Mouse (Mus musculus): ENCODE results near the gene Scn11a.

Gene Scn11a

DNA sequence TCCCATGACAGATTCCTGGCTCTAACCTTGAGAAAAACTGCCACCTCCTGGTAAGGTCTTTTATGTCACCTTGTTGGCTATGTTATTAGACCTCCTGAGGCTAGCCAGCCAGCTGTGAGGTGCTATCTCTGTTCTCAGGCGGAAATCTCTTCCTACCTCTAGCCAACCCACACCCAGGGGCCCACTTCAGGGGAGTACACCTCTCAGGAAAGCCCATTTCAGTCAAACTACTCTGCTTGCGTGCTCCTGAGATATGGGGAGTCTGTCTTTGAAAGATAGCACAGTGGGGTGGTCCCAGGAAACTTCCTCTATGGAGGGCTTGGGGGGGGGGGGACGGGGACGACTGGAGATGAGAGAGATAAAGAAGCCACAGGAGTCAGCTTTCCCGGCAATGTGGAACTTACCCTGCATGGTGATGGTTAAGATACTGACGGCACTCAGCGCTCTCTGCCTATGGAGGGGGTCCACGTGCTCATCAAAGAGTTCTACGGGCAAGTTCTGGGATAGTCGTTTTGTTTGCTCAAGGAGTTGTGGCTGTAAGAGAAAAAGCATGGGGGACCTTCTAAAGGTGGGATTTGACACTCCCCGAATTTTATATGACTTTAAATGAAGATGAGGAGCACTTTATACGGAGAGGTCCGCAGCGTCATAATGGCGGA is 29.9 kb downstream of the Scn11a start:
- DNase-seq (ENCODE audit: low spot score): no peak

DNA sequence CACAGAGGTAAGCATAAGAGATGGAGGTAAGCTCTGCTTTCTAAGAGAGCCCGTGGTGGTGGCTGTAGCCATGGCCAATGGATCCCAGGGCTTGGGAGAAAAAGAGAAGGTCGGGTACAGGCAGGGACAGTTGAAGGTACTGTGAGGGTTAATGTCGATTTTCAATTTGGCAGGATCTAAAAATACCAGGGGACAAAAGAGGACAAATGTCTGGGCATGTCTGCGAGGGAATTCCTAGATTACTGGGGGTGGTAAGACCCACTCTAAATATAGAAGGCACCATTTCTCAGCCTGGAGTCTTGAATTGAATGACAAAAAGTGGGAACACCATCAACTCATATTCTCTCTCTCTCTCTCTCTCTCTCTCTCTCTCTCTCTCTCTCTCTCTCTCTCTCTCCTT is 30.8 kb downstream of the Scn11a start:
- no peak for DNase-seq (ENCODE audit: low spot score)

DNA sequence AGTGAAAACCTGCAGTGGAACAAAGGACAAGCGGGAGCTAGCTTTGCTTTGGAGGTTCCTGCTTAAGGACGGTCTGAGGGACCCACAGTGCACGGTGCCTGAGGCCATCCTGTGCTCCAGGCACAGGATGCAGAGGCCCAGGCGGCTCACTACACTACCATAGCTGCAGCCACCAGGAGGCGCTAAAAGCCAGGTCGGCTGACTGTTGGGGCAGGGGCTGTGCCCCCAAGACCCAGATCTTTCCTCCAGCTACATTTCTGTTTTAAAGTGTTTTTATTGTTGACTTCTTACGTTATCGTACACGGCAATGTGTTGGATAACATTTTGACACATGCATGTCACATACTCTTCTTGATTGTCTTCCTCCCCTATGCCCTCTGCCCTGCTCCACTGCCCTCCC is 32.8 kb downstream of the Scn11a start:
- no peak for DNase-seq (ENCODE audit: low spot score)

DNA sequence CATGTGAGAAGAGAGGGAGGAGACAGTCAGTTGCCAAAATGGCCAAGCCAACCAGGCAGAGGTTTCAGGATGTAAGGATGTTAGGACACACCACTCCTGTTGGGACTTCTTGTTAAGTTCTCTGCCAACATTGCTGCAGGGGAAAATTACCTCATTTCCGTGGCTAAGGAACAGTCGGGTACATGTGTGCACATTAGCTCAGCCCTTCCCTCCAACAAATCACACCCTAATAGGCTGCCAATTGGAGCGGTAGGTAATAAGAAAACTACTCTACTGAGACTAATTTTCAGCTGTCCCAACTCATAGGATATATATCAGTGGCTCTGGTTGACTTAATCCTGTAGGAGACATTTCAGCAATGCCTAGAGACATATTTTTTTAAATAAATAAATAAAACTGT is 44.4 kb downstream of the Scn11a start:
- no peak for DNase-seq (ENCODE audit: low spot score)

DNA sequence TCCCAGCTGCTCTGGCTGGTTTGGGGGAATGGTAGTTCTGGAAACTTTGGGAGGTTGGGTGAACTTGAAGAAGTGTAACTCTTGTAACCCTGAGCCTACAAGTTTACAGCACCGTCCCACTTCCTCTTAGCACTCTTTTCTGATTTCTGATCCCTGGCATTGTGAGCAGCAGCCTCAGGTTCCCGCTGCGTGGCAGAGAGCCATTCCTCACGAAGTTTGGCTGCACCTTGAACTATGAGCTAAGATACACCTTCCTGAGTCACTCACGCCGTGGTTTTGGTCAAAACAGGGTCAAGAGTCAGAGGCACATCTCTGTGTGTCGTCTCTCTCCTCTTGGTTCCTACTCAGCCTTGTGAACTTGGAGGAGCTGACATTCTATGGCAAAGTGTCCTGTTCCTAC is 48.6 kb downstream of the Scn11a start:
- DNase-seq (ENCODE audit: low spot score): no peak

DNA sequence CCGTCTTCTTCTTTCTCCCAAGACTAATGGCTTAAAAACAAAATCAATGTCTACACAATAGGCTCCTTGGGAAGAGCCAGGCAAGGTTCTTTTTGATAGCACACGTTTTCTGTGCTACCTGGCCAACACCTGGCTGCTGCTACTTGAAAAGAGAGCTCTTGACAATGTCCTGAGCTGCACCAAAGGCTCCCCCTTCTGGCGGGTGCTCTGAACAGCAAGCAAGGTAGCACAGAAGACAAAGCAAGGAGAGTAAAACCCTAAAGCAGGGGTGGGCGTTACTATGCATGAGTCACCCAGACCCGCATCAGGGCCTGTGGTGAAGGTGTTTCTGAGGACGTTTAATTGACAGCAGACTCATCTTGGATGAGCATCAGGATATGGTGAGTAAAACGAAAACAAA is 56.7 kb downstream of the Scn11a start:
- DNase-seq (ENCODE audit: low spot score): no peak

DNA sequence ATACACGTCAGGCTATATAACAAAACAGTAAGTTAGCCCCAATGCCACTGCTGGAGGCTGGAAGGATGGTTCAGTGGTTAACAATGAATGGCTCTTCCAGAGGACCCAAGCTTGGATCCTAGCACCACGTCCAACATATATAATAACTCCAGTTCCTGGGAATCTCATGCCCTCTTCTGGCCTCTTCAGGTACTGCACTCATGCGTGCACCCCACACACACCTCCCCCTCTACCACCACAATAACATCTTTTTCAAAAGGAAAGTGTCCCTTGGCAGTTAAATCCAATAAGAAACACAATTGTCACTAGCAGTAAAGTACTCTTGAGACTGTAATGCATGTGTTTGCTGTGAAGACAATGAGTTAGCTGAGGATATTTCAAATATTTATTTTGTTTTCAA is 65.0 kb downstream of the Scn11a start:
- no peak for DNase-seq (ENCODE audit: low spot score)

DNA sequence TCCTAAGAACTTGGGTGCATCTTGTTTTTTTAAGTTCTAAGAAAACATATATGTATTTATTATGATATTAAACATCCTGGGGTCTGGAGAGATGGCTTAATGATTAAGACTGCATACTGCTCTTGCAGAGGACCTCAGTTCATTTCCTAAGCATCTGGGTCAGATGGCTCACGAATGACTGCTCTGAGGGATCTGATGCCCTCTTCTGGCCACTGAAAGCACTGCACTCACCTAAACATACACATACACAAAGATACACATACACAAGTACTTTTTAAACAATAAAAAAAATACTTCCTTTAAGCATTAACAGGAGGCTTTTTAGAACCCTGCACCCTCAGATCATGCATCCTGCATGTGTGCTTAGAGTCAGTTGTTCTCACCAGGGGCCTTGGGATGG is 65.8 kb downstream of the Scn11a start:
- no peak for DNase-seq (ENCODE audit: low spot score)

DNA sequence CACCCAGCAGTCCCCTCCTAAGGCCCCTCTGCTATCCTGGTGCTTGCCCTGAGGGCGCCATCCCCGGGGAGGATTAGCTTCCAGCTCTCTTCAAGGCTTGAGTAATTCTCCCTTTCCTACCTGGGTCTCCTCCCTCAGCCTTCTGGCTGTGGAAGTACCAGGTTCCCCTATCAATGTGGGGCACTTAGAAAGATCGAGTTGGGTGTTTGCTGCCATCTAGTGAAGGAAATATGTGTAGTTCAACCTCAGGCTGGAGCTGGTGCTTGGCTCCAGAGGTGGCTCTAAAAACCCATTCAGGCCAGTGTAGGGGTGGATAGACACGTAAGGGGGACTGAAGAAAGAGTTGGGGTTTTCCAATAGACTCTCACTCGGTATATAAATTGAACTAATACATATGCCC is 73.7 kb downstream of the Scn11a start:
- no peak for DNase-seq (ENCODE audit: low spot score)

DNA sequence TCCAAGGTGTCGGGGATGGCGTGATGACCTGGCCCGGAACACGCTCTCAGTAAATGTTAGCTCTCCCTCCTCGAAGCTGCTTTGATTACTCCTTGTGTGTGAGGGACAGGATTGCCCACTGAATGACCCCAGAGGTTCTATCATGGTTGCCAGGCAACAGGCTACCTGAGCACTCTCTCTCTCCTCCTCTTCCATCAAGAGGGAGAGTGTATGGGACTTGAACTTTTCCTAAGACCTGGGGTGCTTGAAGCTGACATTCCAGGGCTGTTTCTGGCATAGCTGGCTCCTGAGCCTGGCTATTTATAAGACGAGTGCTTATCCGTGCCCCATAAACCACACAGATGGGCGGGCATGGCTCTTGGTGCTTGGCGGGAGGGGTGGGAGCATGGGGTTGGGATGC is 76.1 kb downstream of the Scn11a start:
- no peak for DNase-seq (ENCODE audit: low spot score)

DNA sequence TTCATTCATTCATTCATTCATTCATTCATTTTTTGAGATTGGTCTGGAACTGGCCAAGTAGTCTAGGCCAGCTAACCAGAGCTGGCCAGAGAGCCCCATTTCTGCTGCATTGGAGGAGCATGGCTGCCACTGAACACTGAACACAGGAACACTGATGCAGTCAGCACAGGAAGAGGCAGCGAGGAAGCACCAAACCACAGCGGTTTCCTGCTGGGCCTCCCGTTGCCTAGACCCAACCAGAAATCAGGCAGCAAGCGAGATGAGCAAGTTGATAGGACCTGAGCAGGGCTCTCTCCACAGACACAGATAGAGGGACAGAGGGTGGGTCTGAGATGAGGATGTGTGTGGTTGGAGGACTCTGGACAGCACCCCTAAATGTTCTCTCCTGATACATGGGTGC is 81.4 kb downstream of the Scn11a start:
- DNase-seq (ENCODE audit: low spot score): no peak

DNA sequence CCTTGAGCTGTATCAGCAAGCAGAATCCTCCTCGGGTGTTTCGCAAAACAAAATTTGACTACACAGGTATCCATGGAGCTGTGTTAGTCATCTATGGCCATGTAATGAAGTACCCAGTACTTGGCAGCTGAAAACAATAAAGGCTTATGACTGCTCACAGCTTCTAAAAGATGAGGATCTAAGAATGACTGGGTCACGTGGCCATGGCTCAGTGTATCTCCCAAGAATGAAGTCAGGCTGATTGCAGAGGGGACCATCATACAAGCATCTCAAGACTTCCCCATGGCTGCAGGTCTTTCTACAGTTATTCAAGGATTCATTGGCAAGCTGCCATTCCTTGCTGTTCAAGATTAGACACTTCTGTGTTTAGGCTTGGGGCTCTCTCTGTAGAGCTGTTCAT is 81.9 kb downstream of the Scn11a start:
- no peak for DNase-seq (ENCODE audit: low spot score)

DNA sequence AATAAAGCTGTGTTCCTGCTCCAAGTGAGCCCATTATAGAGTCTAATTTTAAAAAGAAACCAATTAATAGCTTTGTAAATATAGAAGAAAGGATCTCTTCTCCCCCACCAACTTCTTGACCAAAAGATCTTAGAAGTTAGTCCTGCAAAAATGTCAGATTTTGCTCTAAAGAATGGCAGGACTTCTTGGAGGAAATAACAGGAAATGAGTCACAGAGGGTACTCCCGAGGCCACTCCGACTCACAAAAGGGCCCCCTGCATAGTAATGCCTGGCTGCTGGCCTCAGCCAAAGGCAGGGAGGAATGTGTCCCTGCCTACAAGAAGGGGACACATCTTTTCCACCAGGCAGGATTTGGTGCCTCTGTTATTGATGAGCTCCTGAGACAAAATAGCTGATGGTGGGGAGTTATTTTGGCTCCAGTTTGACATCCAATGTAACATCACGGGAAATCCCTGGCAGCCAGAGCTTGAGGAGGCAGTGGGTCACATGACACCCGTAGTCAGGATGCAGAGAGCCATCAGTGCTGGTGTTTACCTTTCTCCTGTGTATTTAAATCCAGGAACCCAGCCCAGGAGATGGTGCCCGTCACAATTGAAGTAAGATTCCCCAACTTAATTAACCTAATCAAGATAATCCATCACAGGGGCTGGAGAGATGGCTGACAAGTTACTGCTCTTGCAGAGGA is 84.0 kb downstream of the Scn11a start:
- DNase-seq (ENCODE audit: low spot score): no peak

DNA sequence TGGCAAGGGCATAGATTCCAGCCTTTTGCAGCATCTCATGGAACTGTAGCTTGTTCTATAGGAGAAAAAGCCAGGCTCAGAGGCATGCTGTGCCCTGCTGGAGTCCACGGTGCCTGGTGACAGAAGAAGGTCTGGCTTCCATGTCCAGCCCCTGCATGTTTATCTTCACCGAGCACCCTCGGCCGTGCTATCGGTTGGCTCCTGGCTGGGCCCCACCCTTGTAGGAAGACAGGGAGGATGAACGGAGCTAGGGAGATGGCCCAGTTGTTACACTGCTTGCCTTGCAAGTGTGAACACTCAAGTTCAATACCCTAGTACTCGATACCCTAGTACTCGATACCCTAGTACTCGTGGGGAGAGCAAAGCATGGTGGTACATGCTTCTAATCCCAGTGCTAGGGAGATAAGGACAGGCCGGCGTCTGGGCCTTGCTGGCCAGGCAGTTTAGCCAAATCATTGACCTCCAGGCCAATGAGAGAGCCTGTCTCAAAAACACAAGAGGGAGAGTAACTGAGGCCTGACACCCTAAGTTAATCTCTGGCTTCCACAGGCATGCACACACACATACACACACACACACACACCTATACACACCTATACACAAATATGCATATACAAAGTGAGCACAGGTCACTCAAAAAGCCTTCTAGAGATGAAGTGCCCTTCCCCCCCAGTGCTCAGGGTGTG is 96.7 kb downstream of the Scn11a start:
- DNase-seq (ENCODE audit: low spot score): no peak

DNA sequence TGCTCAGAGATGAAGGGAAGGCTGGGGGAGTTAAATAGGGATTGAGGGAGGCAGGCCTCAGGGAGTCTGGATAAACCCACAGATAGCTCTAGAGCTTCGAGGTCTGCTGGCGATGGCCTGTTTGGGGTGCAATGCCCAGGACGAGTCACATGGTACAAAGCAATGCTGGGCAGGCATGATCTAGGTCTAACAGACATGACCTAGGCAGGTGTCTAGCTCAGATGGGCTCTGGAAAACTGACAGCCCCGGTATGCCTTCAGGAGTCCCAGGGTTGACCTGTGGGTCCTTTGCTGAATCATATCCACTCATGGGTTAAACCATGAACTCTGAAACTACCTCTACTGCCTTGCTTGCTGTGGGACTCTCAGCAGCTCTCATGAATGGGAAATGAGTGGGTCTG is 98.3 kb downstream of the Scn11a start:
- DNase-seq (ENCODE audit: low spot score): no peak

DNA sequence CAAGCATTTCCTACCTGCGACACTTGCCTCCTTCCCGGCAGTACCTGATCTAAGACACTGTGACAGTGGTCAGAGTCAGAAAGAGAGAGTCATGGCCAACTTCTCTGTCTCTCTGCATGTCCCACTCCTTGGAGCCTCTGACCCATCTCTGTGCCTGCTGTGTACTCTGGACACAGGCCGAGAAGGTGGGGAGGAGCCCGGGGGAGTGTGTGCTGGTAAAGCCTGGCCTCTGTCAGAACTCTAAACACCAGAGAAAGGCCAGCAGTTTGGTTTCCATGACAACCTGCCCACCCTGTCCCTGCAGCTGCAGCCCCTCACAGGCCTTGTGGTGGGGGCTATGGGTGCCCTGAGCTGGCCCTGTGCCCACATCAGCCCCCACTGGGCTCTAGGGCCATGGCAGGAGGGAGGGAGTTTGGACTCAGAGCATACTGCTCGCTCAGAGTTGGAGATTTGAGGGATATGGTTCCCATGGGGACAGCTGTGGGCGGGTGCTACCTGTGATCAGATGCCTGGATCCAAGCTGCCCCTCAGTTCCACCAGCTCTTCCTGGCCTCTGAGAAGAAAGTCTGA is 99.9 kb downstream of the Scn11a start:
- DNase-seq (ENCODE audit: low spot score): no peak

DNA sequence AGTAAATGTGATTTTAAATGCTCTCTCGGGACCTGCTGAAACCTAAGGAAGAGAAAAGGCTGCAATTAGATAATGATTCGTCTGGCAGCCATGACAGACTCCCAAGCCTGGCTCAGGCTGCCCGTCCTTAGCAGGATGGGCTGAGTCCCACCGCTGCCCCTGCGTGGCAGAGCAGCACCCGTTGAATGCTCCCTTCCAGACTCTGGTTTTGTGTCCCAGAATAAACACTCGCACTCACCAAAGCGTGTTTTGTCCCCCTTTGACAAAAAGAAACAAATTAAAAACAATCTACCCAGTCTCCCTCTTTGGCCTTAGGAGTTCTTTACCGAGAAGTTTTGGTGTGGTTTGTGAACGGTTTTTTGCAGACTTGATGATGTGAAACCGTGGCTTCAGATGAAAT is 106.0 kb downstream of the Scn11a start, which contains the start of gene Scn10a:
Gene Scn10a, minus strand, starts transcription at position 101 of the 400 bp plus-strand sequence.
- no peak for DNase-seq (ENCODE audit: low spot score)

DNA sequence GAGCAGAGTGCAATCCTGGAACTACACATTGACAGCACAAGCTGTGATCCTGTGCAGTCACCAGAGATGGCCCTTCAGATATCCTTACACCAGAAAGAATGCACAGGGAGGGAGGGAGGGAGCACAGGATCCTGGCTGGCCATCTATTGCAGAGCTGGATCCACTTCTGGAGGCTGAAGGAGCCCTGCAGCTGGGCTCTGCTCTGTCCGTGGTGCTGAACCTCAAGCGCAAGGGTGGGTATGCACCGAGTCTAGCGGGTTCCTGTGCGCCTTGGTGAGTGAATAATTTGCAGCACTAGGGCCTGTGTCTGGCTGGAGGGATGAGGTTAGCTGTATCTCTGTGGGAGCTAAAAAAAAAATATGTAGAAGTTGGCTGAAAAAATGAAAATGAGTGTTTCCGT is 118.6 kb downstream of the Scn11a start:
- no peak for DNase-seq (ENCODE audit: low spot score)

All from urinary bladder, postnatal 10 days (tissue).